Mouse (Mus musculus): ENCODE measurements around the gene Pglyrp2. TPM values are rescaled to one million over a fixed set of nuclear protein-coding genes. Genes with fewer than 3 reads are reported as not detected.
A peak's percentile ranks its signal among the peaks of the same experiment; 100 is the strongest.

Gene Pglyrp2
- total and polyA plus RNA-seq, 2 experiments from 2014 or later: not detected

- Histone ChIP-seq H3K9ac (replicated peaks; ENCODE audit: low read length) (peak overlapping the region; percentile 98), H3K9me3 (ENCODE audit: low read length) (no peaks in the 10 kb centered on the region), H3K27ac (peak overlapping the region; percentile 78), H3K36me3 (ENCODE audit: insufficient read depth, low read length) (peaks cover 22% of the 10 kb centered on the region), H3K4me1 (ENCODE audit: insufficient read depth, low read length) (peaks cover 10% of the 10 kb centered on the region), H3K4me3 (ENCODE audit: low read length) (peak overlapping the region; percentile 98), H3K4me2 (ENCODE audit: low read depth, low read length) (peak overlapping the region; percentile 95), H3K27me3 (ENCODE audit: insufficient read depth, low read length) (no peaks in the 10 kb centered on the region)
- DNase-seq (ENCODE audit: low spot score): no peak
- no peak for TF ChIP-seq CTCF (IDR thresholded peaks at IDR 0.05; ENCODE audit: low read depth)
- WGBS: under 1% methylated on average over 25 of the region's 50 CpGs
- peak; percentile 54 for ATAC-seq
These were observed 60.1 kb downstream of the Pglyrp2 start for GRCm38 (mm10) chr17:32363821-32364301.

- no peak for TF ChIP-seq CTCF (IDR thresholded peaks at IDR 0.05; ENCODE audit: low read depth)
- WGBS: 76% methylated on average over 4 of the region's 4 CpGs
- DNase-seq (ENCODE audit: low spot score) (no peak), ATAC-seq (no peak)
- no peaks in the 10 kb centered on the region for H3K27me3 ChIP-seq (ENCODE audit: insufficient read depth, low read length)
- no peak overlapping the region; the same call in 1 of the 2 replicates for H3K9ac ChIP-seq (replicated peaks; ENCODE audit: low read length)
- peaks cover 34% of the 10 kb centered on the region for H3K36me3 ChIP-seq (ENCODE audit: insufficient read depth, low read length)
- no peak overlapping the region for H3K4me3 ChIP-seq (ENCODE audit: low read length)
- peak overlapping the region; percentile 95 for H3K4me2 ChIP-seq (ENCODE audit: low read depth, low read length)
- peaks cover 10% of the 10 kb centered on the region for H3K4me1 ChIP-seq (ENCODE audit: insufficient read depth, low read length)
- no peak overlapping the region for H3K27ac ChIP-seq
- H3K9me3 ChIP-seq (ENCODE audit: low read length): no peaks in the 10 kb centered on the region
These were observed 61.3 kb downstream of the Pglyrp2 start for GRCm38 (mm10) chr17:32362686-32363085.

Small RNAs within 50 kb of the gene (microRNA-seq; reads per million reads assigned to microRNA genes)
- gene Gm22201: 0 reads per million in 2 experiments

Other genes starting within 250 kb of the Pglyrp2 start
- gene Ephx3, start 234.6 kb downstream of the Pglyrp2 start, total RNA-seq (2014; rRNA removed): 0.31 and 0.61 TPM in 2 replicates
- 0.48 TPM in 2 replicates for gene Ephx3, start 234.6 kb downstream of the Pglyrp2 start, polyA plus RNA-seq (2015; fragmentation: Nextera tagmentation; extraction: Ambion mirVana)
- 34.3 and 46.5 TPM in 2 replicates for gene Brd4, start 139.4 kb downstream of the Pglyrp2 start, total RNA-seq (2014; rRNA removed)
- gene Brd4, start 139.4 kb downstream of the Pglyrp2 start, polyA plus RNA-seq (2015; fragmentation: Nextera tagmentation; extraction: Ambion mirVana): 60.8 and 73.8 TPM in 2 replicates
- gene Akap8, start 102.9 kb downstream of the Pglyrp2 start, total RNA-seq (2014; rRNA removed): 94.4 and 108 TPM in 2 replicates
- 66.4 and 75.2 TPM in 2 replicates for gene Akap8, start 102.9 kb downstream of the Pglyrp2 start, polyA plus RNA-seq (2015; fragmentation: Nextera tagmentation; extraction: Ambion mirVana)
- 73.6 and 76.3 TPM in 2 replicates for gene Akap8l, start 73.6 kb downstream of the Pglyrp2 start, total RNA-seq (2014; rRNA removed)
- 95.7 and 103 TPM in 2 replicates for gene Akap8l, start 73.6 kb downstream of the Pglyrp2 start, polyA plus RNA-seq (2015; fragmentation: Nextera tagmentation; extraction: Ambion mirVana)
- 50.4 and 56.8 TPM in 2 replicates for gene Wiz, start 34.7 kb downstream of the Pglyrp2 start, total RNA-seq (2014; rRNA removed)
- 24.2 and 28.4 TPM in 2 replicates for gene Wiz, start 34.7 kb downstream of the Pglyrp2 start, polyA plus RNA-seq (2015; fragmentation: Nextera tagmentation; extraction: Ambion mirVana)
- 1.2 and 2.8 TPM in 2 replicates for gene Rasal3, start 20.6 kb downstream of the Pglyrp2 start, total RNA-seq (2014; rRNA removed)
- gene Rasal3, start 20.6 kb downstream of the Pglyrp2 start, polyA plus RNA-seq (2015; fragmentation: Nextera tagmentation; extraction: Ambion mirVana): 0.61 and 1.2 TPM in 2 replicates
- 3.8 and 4.0 TPM in 2 replicates for gene Cyp4f39, start 28.6 kb upstream of the Pglyrp2 start, total RNA-seq (2014; rRNA removed)
- gene Cyp4f39, start 28.6 kb upstream of the Pglyrp2 start, polyA plus RNA-seq (2015; fragmentation: Nextera tagmentation; extraction: Ambion mirVana): 1.3 TPM in 2 replicates
- 8.6 and 21.8 TPM in 2 replicates for gene Cyp4f17, start 81.9 kb upstream of the Pglyrp2 start, total RNA-seq (2014; rRNA removed)
- 10.5 and 11.5 TPM in 2 replicates for gene Cyp4f17, start 81.9 kb upstream of the Pglyrp2 start, polyA plus RNA-seq (2015; fragmentation: Nextera tagmentation; extraction: Ambion mirVana)
- 10.5 and 20.3 TPM in 2 replicates for gene Cyp4f16, start 112.4 kb upstream of the Pglyrp2 start, total RNA-seq (2014; rRNA removed)
- 14.3 and 16.0 TPM in 2 replicates for gene Cyp4f16, start 112.4 kb upstream of the Pglyrp2 start, polyA plus RNA-seq (2015; fragmentation: Nextera tagmentation; extraction: Ambion mirVana)
- gene Cyp4f37, start 197.1 kb upstream of the Pglyrp2 start, total RNA-seq (2014; rRNA removed): not detected in 2 replicates
- gene Cyp4f37, start 197.1 kb upstream of the Pglyrp2 start, polyA plus RNA-seq (2015; fragmentation: Nextera tagmentation; extraction: Ambion mirVana): 0.53 and 0.97 TPM in 2 replicates
- 0.22 TPM in 1 of 2 replicates, not detected in the other for gene Cyp4f40, start 234.7 kb upstream of the Pglyrp2 start, total RNA-seq (2014; rRNA removed)
- gene Cyp4f40, start 234.7 kb upstream of the Pglyrp2 start, polyA plus RNA-seq (2015; fragmentation: Nextera tagmentation; extraction: Ambion mirVana): 0.09 TPM in 1 of 2 replicates, not detected in the other

All from hindbrain, postnatal 0 days (tissue).